Mouse (Mus musculus): ENCODE results near the gene Pecr. TPM values are rescaled to one million over a fixed set of nuclear protein-coding genes. Genes with fewer than 3 reads are reported as not detected.

Pecr gene
- total RNA-seq, 2 experiments from 2014 or later: 4.8 to 5.6 TPM

DNA sequence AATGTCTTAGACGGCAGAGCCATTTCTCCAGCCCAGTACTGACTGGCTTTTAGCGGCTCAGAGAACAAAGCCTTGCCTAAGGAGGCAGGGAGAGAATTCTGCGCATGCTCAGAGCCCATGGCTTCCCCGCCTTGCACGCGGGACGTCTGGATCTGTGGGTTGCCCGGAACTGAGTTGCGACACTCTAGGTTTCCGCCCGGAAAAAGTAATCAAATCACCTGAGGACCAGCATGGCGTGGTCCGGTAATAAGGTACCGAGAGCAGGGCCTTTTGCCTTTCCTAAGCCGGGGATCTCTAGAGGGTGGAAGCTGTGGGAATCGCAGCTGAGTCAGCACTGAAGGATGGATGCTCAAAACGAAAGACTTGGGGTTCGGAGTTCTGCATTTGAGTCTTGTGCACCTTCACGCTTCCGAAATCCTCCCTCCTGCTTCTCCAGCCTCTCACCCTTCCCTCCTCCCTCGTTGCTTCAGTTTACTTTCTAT, 23.2 kb upstream of the Pecr start, which contains the start of gene Xrcc5:
Xrcc5 (plus strand) TSS at position 105 of the 482 bp plus-strand sequence.
- peak; percentile 88 to 91 for DNase-seq (ENCODE audit: extremely low spot score in 1 of 2, low spot score in 2 of 2)
- Histone ChIP-seq H3K4me3 (peak within 1 kb of the TSS; percentile 73), H3K27ac (peak within 1 kb of the TSS; percentile 84)
- TF ChIP-seq CTCF (IDR thresholded peaks at IDR 0.05): no peak
- intact Hi-C loops (cut with DNase I): loop anchor here (1.0 to 5.0 kb wide), 5 partner anchors 23 to 550 kb away; partner anchors contain the start of genes March4, Pecr, Rpl37a and Smarcal1

DNA sequence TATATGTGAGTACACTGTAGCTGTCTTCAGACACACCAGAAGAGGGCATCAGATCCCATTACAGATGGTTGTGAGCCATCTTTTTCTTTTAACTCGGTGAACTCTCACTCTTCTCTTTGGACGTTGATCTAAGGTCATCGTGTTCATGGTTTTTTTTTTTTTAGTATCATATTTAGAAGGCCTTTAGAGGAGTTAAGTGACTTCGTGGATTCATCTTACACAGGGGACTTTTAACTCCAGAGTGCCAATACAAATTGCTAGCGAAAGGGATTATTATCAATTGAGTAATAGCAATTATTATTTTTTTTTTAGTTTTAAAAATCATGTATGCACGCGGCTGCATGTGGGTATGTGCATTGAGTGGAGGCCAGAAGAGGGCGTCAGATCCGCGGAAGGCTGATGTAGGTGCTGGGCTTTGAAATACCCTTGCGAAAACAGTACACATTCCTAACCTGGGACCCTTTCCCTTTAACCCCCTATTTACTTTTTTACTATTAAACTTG, 22.6 kb upstream of the Pecr start:
- peak; percentile 24 to 27 for DNase-seq (ENCODE audit: extremely low spot score in 1 of 2, low spot score in 2 of 2)
- TF ChIP-seq CTCF (IDR thresholded peaks at IDR 0.05): peak; percentile 48
- Histone ChIP-seq H3K27ac (peak overlapping the region; percentile 84), H3K4me3 (peak overlapping the region; percentile 73)
- intact Hi-C loops (cut with DNase I): loop anchor here (1.0 to 5.0 kb wide), 5 partner anchors 22 to 551 kb away; partner anchors contain the start of genes March4, Pecr, Rpl37a and Smarcal1

DNA sequence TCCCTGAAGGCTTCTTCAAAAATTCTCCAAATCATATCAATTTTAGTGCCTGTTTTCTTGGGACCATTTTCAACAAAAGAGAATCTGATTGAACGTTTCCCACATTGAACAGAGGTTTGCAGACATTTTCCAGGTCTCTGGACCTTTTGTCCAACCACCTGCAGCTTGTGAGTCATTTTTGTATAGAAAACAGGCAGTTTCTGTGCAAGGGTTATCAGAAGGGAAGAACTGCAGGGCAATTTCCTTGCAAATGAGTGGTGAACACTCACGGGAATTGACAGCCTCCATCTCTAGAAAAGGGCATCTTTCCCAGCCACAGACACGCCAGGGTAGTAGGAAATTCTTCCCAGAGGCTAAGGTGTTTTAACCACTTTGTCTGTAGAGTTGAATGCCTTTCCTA, 22.1 kb upstream of the Pecr start:
- TF ChIP-seq CTCF (IDR thresholded peaks at IDR 0.05): no peak
- intact Hi-C loops (cut with DNase I): loop anchor here (2.0 to 5.0 kb wide), 4 partner anchors 231 to 551 kb away; partner anchors contain the start of genes March4, Rpl37a and Smarcal1
- no peak overlapping the region for H3K4me3 ChIP-seq
- no peak overlapping the region for H3K27ac ChIP-seq
- no peak for DNase-seq (ENCODE audit: extremely low spot score in 1 of 2, low spot score in 2 of 2)

DNA sequence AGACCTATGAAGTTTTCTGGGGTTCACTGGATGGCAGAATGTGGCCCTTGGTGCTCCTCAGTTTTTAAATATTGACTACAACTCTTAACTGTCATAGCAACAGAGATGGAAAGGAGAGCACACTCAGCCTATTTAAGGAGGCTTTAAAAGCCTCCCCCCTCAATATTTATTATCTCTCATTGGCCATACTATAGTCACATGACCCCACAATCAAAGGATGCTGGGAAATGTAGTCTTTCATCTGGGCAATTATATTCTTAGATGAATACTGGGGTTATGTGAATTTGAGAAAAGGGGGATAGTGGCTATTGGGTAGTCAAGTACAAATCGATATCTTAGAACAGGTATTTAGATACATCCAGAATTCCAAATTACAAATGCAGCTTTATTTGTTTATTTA, 17.7 kb upstream of the Pecr start:
- no peak for TF ChIP-seq CTCF (IDR thresholded peaks at IDR 0.05)
- intact Hi-C loops (cut with DNase I): no loop called here
- H3K4me3 ChIP-seq: no peak overlapping the region
- no peak for DNase-seq (ENCODE audit: extremely low spot score in 1 of 2, low spot score in 2 of 2)
- no peak overlapping the region for H3K27ac ChIP-seq

DNA sequence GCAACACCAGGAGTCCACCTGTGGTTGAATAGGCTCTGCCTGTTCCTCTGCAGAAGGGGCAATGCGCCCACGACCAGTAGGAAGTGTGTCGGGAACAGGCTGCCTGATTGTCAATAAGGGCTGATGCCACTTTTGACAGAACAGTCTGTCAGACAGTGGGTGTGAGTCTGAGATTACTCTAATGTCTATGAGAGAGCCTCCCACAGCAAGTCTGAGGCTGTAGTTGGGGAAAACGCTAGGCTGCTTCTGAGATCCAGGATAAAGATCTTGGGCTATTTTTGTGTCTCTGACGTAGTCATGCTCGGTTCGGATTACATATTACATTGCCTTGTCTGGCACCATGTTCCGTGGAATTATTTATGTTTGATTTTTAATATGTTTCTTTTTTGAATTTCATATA, 11.6 kb upstream of the Pecr start:
- no peak overlapping the region for H3K4me3 ChIP-seq
- TF ChIP-seq CTCF (IDR thresholded peaks at IDR 0.05): no peak
- H3K27ac ChIP-seq: no peak overlapping the region
- intact Hi-C loops (cut with DNase I): no loop called here
- no peak for DNase-seq (ENCODE audit: extremely low spot score in 1 of 2, low spot score in 2 of 2)

DNA sequence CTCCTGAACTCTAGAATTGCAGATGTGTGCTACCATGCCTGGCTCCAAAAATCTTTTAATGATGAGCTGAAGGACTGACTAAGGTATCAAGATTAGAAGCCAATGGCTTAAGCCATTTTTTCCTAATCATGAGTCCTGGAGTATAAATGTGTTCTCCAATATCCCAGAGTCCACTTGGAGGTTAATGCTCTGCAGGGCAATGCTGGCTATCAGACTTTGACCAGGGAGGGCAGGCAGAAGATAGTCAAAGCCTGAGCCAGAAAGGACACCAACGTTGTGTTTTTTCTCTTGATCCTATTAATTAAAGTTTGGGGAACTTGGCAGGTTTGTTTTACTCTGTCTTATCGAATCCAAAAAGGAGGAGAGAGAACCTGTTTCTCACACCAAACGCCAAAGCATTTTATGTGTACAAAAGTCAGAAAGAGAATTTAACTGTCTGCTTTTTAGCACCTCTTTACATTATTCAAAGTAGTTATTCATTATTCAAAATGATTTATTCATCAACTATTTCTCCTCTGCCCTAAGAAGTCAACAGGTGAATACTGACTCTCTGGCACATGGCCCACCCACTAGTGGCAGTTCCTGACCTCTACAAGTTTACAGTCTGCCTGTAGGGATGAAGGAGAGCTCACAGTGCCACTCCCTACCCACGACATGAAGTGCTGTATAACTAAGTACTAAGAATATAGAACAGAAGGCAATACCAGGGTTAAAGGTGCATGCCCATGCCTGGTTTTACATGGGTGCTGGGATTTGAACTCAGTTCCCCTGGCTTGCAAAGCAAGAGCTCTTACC, 10.0 kb upstream of the Pecr start:
- H3K4me3 ChIP-seq: no peak overlapping the region
- DNase-seq (ENCODE audit: extremely low spot score in 1 of 2, low spot score in 2 of 2): no peak
- TF ChIP-seq CTCF (IDR thresholded peaks at IDR 0.05): no peak
- H3K27ac ChIP-seq: no peak overlapping the region
- intact Hi-C loops (cut with DNase I): no loop called here

DNA sequence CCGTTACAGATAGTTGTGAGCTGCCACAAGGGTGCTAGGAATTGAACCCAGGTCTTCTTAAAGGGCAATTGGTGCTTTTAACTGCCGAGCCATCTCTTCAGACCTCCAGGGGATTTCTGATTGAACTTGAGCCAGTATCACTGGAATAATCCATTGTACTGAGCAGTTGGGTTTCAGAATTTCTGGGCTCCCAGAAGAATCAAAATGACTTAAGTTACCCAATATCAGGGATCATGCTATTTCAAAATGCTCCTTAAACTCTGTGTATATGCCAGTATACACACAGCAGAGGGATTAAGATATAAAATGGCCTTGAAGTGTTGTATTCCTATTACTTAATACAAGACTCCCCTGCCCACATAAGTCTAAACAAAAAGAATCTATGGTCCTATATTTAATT, 7.8 kb upstream of the Pecr start:
- no peak overlapping the region for H3K27ac ChIP-seq
- intact Hi-C loops (cut with DNase I): no loop called here
- DNase-seq (ENCODE audit: extremely low spot score in 1 of 2, low spot score in 2 of 2): no peak
- no peak for TF ChIP-seq CTCF (IDR thresholded peaks at IDR 0.05)
- H3K4me3 ChIP-seq: no peak overlapping the region

DNA sequence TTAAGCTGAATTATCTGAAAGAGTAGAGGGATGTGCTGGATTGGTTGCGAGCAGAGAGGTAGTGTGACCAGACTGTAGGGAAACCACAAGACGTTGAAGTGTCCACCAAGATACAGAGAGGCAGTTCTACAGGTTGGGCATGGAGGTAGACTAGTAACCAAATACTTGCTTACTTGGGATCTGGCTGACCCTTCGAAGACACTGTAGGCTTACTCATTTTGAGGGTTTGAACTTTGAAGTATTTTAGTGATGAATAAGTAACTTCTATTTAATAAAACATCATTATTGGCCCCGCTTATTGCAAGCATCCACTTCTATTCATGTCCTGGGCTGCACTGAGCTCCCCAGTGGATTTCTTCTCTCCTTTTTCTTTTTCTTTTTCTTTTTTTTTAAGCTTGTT, 7.3 kb upstream of the Pecr start:
- no peak overlapping the region for H3K27ac ChIP-seq
- TF ChIP-seq CTCF (IDR thresholded peaks at IDR 0.05): no peak
- H3K4me3 ChIP-seq: no peak overlapping the region
- intact Hi-C loops (cut with DNase I): no loop called here
- DNase-seq (ENCODE audit: extremely low spot score in 1 of 2, low spot score in 2 of 2): no peak

DNA sequence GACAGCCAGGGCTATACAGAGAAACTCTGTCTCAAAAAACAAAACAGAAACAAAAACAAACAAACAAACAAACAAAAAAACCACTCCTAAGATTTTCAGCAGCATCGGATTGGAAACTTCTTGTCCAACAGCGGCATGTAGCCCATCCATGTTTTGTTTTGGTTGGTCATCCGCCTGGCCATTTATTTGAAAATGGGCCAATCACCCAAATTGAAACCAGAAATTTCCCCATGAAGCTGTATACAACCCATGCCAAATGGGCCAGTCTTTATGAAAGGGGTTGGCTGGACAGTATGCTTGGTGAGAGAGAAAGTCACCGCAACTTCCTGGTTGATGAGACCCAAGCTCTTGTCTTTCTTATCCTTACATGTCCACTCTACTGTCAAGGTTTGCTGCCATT, 6.8 kb upstream of the Pecr start:
- intact Hi-C loops (cut with DNase I): no loop called here
- Histone ChIP-seq H3K27ac (no peak overlapping the region), H3K4me3 (no peak overlapping the region)
- TF ChIP-seq CTCF (IDR thresholded peaks at IDR 0.05): no peak
- no peak for DNase-seq (ENCODE audit: extremely low spot score in 1 of 2, low spot score in 2 of 2)

DNA sequence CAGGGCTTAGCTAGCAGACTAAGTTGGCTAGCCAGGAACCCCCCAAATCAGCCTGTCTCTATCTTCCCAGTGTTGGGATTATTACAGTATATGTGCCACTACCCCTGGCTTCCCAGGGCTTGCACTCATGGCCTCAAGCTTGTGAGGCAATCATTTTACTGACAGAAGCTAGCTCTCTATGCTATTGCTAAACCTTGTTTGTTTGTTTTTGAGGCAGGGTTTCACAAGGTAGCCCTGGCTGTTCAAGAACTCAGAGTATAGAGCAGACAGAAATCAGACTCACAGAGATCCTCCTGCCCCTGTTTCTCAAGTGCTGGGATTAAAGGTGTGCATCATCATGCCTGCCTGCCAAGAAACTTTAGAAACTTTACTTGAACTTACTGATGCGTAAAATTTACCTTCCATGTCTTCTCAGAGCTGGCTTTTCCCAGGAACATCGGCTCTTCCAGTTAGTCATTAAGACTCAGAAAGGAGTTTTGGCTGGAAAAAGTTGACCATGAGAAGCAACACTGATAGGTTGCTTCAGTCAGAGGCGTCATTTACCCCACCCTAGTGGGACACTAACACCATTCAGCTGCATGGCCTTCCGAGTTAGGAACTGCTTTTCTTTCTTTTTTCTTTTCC, 4.5 kb upstream of the Pecr start:
- no peak for DNase-seq (ENCODE audit: extremely low spot score in 1 of 2, low spot score in 2 of 2)
- no peak overlapping the region for H3K4me3 ChIP-seq
- no peak for TF ChIP-seq CTCF (IDR thresholded peaks at IDR 0.05)
- no peak overlapping the region for H3K27ac ChIP-seq
- intact Hi-C loops (cut with DNase I): no loop called here

DNA sequence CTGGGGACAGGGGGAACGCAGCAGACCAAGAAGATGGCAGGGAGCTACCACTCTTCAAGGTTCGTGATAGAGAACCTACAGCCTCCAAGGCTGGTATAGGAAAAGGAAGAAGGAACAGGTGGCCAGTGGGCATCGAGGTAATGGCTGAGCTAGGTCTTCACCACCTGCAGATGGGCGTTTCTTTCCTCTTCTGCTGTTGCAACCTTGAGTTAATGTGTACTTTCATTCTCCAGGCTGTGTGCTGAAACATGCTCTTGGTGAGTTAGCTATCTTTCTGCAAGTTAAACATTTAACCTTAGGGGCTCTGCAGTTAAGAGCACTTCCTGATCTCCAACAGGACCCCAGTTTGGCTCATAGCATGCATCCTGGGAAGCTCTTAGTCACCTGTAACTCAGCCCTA, 3.8 kb upstream of the Pecr start:
- Histone ChIP-seq H3K4me3 (no peak overlapping the region), H3K27ac (no peak overlapping the region)
- no peak for DNase-seq (ENCODE audit: extremely low spot score in 1 of 2, low spot score in 2 of 2)
- intact Hi-C loops (cut with DNase I): no loop called here
- no peak for TF ChIP-seq CTCF (IDR thresholded peaks at IDR 0.05)

DNA sequence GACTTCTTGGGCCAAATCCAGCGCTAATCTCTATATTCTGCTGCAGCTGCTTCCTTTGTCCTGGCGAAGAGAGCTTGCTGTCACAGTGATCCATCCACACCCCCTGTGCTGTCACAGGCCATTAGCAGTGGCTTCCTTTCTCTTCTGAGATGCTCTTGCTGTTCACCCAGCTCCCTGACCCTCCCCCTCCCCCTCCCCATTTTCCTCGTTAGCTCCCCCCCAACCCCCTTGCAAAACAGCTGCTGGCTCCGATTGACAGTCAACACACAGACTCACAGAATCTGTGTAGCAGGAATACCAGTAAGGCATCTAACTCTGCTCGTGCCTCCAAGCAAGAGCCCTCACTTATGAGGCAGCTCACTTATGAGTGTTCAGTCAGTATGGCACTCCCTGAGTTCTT, 2.8 kb upstream of the Pecr start:
- no peak overlapping the region for H3K27ac ChIP-seq
- intact Hi-C loops (cut with DNase I): no loop called here
- H3K4me3 ChIP-seq: no peak overlapping the region
- no peak for DNase-seq (ENCODE audit: extremely low spot score in 1 of 2, low spot score in 2 of 2)
- no peak for TF ChIP-seq CTCF (IDR thresholded peaks at IDR 0.05)

Measured in left cerebral cortex, adult 2 months (tissue).